Mouse (Mus musculus): ENCODE results near the gene Rrnad1. TPM values are rescaled to one million over a fixed set of nuclear protein-coding genes. Genes with fewer than 3 reads are reported as not detected.

Rrnad1 gene
- polyA plus RNA-seq, 1 experiment from 2014 or later, result 23.0 TPM

DNA sequence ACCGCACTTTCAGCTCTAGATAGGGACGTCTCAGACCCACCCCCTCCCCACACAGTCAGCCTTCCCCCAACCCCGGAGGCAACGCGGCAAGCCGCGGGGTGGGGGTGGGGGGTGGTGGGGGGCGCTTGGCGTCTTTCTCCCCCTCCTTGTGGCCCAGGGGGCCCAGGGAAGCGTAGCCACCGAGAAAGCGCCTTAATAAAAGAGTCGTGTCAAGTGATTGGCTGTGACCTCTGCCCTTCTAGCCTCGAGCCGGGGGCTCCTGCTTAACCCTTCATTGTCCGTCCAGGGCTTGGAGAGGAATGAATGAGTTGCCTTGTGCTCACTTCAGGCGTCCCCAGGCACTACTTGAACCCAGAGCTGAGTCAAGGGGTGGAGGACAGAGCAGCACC, 17.3 kb upstream of the Rrnad1 start:
- Histone ChIP-seq H3K4me1 (peaks cover 81% of the 10 kb centered on the region), H3K27ac (peak overlapping the region; percentile 80), H3K36me3 (peaks cover 9% of the 10 kb centered on the region), H3K4me3 (replicated peaks) (peak overlapping the region; percentile 43), H3K9me3 (replicated peaks) (no peaks in the 10 kb centered on the region), H3K4me2 (peak overlapping the region; percentile 65), H3K27me3 (peaks cover 26% of the 10 kb centered on the region), H3K9ac (peak overlapping the region; percentile 33)
- WGBS, result 0% methylated on average over 17 of the region's 17 CpGs
- ATAC-seq (replicated peaks; ENCODE audit: low FRiP score), result 0 out of 2 replicates have a peak, but pooled peaks have one; percentile 5

- peak overlapping the region; percentile 33 for H3K9ac ChIP-seq
- 0 out of 2 replicates have a peak, but pooled peaks have one; percentile 3 for ATAC-seq (replicated peaks; ENCODE audit: low FRiP score)
Observed at GRCm38 (mm10) chr3:87947056-87947810, 16.7 kb upstream of the Rrnad1 start.

DNA sequence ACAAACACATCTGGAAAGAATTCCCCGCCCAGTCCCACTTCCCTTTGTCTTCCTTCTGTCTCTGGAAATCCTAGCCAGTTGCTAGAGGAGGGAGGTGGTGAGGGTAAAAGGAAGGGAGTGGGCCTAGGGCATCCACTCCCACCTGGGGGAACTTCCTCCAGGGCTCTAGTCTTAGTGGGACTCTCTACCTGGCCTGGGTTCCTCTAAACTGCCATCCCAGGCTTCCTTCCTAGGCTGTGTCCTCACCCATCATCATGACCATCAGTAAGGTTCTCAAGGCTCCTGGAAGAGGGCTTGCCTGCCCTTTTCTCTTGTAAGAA, 16.0 kb upstream of the Rrnad1 start:
- Histone ChIP-seq H3K27ac (peak overlapping the region; percentile 80), H3K4me2 (peak overlapping the region; percentile 65; the same call in 1 of the 2 replicates), H3K9me3 (replicated peaks) (no peaks in the 10 kb centered on the region), H3K4me1 (peaks cover 68% of the 10 kb centered on the region), H3K4me3 (replicated peaks) (no peak overlapping the region), H3K9ac (no peak overlapping the region), H3K36me3 (peaks cover 22% of the 10 kb centered on the region), H3K27me3 (peaks cover 20% of the 10 kb centered on the region)
- no peak for ATAC-seq (replicated peaks; ENCODE audit: low FRiP score)
- WGBS, result 58% methylated on average over 1 of the region's 1 CpGs

More at GRCm38 (mm10) chr3:87947056-87947810, 16.7 kb upstream of the Rrnad1 start:
- Histone ChIP-seq H3K36me3 (peaks cover 14% of the 10 kb centered on the region), H3K27me3 (peaks cover 26% of the 10 kb centered on the region), H3K27ac (peak overlapping the region; percentile 80), H3K9me3 (replicated peaks) (no peaks in the 10 kb centered on the region), H3K4me2 (peak overlapping the region; percentile 65), H3K4me1 (peaks cover 76% of the 10 kb centered on the region), H3K4me3 (replicated peaks) (peak overlapping the region; percentile 43)
- 2% methylated on average over 26 of the region's 26 CpGs for WGBS

DNA sequence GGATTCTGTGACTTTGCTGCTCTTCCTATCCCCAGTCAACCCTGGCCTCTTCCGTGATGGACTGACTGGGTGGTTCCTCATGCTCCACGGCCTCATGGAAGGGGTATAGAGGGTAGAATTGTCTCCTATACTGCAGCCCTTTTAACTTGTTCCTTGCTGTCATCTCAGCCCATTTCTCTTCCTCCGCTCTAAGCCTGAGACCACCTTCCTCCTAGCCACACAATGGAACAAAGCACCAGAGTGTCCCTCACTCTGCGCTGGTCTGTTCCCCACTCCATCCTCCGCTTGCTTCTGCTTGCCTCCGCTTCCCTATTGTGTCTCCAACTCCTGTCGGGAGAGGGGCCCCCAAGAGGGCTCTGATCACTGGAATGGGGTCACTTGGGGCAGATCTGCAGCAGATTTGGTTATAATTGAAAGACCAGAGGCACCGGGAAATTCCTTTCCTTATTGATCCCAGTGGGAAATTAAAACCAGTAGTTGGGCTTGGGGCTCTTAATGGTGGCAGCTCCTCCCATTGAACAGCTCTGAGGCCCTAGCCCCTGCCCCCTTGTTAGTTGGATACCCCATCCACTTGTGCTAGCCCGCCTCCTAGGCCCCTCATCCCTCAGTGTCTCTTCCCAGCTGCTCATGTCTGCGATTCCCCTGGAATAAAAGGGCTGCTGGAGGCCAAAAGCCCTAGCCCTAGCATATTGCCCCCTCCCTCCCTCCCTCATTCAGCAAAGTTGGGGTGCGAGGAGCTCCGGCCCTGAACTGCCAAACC, 15.4 kb upstream of the Rrnad1 start:
- no peak for ATAC-seq (replicated peaks; ENCODE audit: low FRiP score)
- 38% methylated on average over 12 of the region's 12 CpGs for WGBS
- peaks cover 15% of the 10 kb centered on the region for H3K27me3 ChIP-seq
- no peak overlapping the region for H3K4me3 ChIP-seq (replicated peaks)
- peaks cover 64% of the 10 kb centered on the region for H3K4me1 ChIP-seq
- no peak overlapping the region for H3K4me2 ChIP-seq
- peaks cover 27% of the 10 kb centered on the region for H3K36me3 ChIP-seq
- H3K9ac ChIP-seq, result no peak overlapping the region
- peak overlapping the region; percentile 80; the same call in 1 of the 2 replicates for H3K27ac ChIP-seq
- H3K9me3 ChIP-seq (replicated peaks), result no peaks in the 10 kb centered on the region

GRCm38 (mm10) chr3:87944838-87945600, 14.5 kb upstream of the Rrnad1 start:
- no peak for ATAC-seq (replicated peaks; ENCODE audit: low FRiP score)
- H3K9ac ChIP-seq, result no peak overlapping the region

GRCm38 (mm10) chr3:87943586-87943985, 13.1 kb upstream of the Rrnad1 start:
- 57% methylated on average over 7 of the region's 7 CpGs for WGBS
- no peaks in the 10 kb centered on the region for H3K9me3 ChIP-seq (replicated peaks)
- peaks cover 51% of the 10 kb centered on the region for H3K36me3 ChIP-seq
- no peak for ATAC-seq (replicated peaks; ENCODE audit: low FRiP score)
- no peaks in the 10 kb centered on the region for H3K27me3 ChIP-seq
- no peak overlapping the region for H3K9ac ChIP-seq
- no peak overlapping the region for H3K4me2 ChIP-seq
- no peak overlapping the region for H3K4me3 ChIP-seq (replicated peaks)
- no peak overlapping the region for H3K27ac ChIP-seq
- peaks cover 43% of the 10 kb centered on the region for H3K4me1 ChIP-seq

More at GRCm38 (mm10) chr3:87944838-87945600, 14.5 kb upstream of the Rrnad1 start:
- no peak overlapping the region for H3K4me3 ChIP-seq (replicated peaks)
- peaks cover 37% of the 10 kb centered on the region for H3K36me3 ChIP-seq
- peaks cover 9% of the 10 kb centered on the region for H3K27me3 ChIP-seq
- peak overlapping the region; percentile 33; the same call in 1 of the 2 replicates for H3K27ac ChIP-seq
- 19% methylated on average over 4 of the region's 4 CpGs for WGBS
- H3K4me2 ChIP-seq, result no peak overlapping the region
- peaks cover 57% of the 10 kb centered on the region for H3K4me1 ChIP-seq
- H3K9me3 ChIP-seq (replicated peaks), result no peaks in the 10 kb centered on the region

DNA sequence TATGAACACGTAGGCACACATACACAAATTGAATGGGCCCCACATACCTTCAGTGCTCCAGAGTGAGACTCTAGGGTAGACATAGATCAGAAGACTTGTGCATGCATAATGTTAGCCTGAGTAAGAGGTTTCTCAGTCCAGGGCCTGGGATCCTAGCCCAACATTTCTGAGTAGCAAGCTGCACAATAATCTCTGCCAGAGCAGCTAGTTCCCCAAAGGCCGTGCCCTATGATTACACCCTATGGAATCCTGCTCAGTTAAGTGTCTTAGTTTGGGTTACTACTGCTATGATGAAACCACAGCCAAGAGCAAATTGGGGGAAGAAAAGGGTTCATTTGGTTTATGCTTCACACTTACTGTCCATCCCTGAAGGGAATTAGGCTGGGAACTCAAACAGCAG, 12.0 kb upstream of the Rrnad1 start:
- no peak overlapping the region for H3K4me3 ChIP-seq (replicated peaks)
- no peak overlapping the region for H3K4me2 ChIP-seq
- 88% methylated on average over 2 of the region's 2 CpGs for WGBS
- no peaks in the 10 kb centered on the region for H3K27me3 ChIP-seq
- H3K9me3 ChIP-seq (replicated peaks), result no peaks in the 10 kb centered on the region
- ATAC-seq (replicated peaks; ENCODE audit: low FRiP score), result no peak
- no peak overlapping the region for H3K27ac ChIP-seq
- H3K36me3 ChIP-seq, result peaks cover 62% of the 10 kb centered on the region
- H3K4me1 ChIP-seq, result peaks cover 32% of the 10 kb centered on the region
- no peak overlapping the region for H3K9ac ChIP-seq

DNA sequence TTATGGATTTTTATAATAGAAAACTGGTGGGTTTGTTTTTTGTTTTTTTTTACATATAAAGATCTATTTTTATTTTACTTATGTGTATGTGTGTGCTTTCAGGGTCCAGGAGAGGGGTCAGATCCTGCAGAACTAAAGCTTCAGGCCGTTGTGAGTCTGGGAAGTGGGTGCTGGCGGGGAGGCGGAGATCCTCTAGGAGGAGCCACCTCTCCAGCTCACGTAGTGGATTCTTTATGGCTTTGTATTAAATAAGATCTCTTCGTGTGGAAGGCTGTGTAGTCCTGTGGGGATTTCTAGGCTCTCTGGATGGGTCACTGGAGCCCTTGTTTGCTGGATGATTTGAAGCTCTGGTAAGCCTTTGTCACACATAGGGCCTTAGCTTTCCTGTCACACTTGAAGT, 10.1 kb upstream of the Rrnad1 start:
- 65% methylated on average over 5 of the region's 5 CpGs for WGBS
- Histone ChIP-seq H3K36me3 (peaks cover 81% of the 10 kb centered on the region), H3K4me3 (replicated peaks) (no peak overlapping the region), H3K27ac (no peak overlapping the region), H3K9me3 (replicated peaks) (no peaks in the 10 kb centered on the region), H3K27me3 (no peaks in the 10 kb centered on the region), H3K4me2 (no peak overlapping the region), H3K4me1 (peaks cover 22% of the 10 kb centered on the region), H3K9ac (no peak overlapping the region)
- ATAC-seq (replicated peaks; ENCODE audit: low FRiP score), result no peak

- Histone ChIP-seq H3K9me3 (replicated peaks) (no peaks in the 10 kb centered on the region), H3K4me1 (peaks cover 39% of the 10 kb centered on the region), H3K4me2 (no peak overlapping the region), H3K27ac (0 out of 2 replicates have a peak overlapping the region, but pooled peaks have one; percentile 13), H3K27me3 (no peaks in the 10 kb centered on the region), H3K9ac (no peak overlapping the region), H3K4me3 (replicated peaks) (no peak overlapping the region), H3K36me3 (peaks cover 92% of the 10 kb centered on the region)
- whole genome bisulfite sequencing, result 95% methylated on average over 2 of the region's 2 CpGs
- ATAC-seq (replicated peaks; ENCODE audit: low FRiP score), result peak; percentile 27; the same call in 1 of the 2 replicates
Observed at GRCm38 (mm10) chr3:87935776-87936175, 5.3 kb upstream of the Rrnad1 start.

DNA sequence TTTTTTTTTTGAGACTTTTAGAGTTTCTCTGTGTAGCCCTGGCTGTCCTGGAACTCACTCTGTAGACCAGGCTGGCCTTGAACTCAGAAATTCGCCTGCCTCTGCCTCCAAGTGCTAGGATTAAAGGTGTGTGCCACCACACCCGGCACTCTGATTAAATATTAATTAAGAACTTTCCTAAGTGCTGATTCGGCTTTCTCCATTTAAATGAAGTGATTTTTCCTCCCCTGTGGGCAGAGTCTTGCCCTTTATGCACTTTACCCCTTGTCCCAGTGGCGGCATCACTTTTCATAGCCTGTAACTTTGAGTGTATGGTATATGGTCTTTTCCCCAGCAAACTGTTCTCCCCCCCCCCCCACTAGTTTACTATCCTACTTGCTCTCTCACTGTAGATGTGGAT, 4.7 kb upstream of the Rrnad1 start:
- peaks cover 40% of the 10 kb centered on the region for H3K4me1 ChIP-seq
- H3K4me2 ChIP-seq, result no peak overlapping the region
- no peak overlapping the region for H3K4me3 ChIP-seq (replicated peaks)
- no peaks in the 10 kb centered on the region for H3K27me3 ChIP-seq
- peaks cover 86% of the 10 kb centered on the region for H3K36me3 ChIP-seq
- no peak for ATAC-seq (replicated peaks; ENCODE audit: low FRiP score)
- WGBS, result 73% methylated on average over 4 of the region's 4 CpGs
- H3K9me3 ChIP-seq (replicated peaks), result no peaks in the 10 kb centered on the region
- 0 out of 2 replicates have a peak overlapping the region, but pooled peaks have one; percentile 13 for H3K27ac ChIP-seq
- no peak overlapping the region for H3K9ac ChIP-seq

GRCm38 (mm10) chr3:87934501-87934900, 4.0 kb upstream of the Rrnad1 start:
- no peak for ATAC-seq (replicated peaks; ENCODE audit: low FRiP score)
- Histone ChIP-seq H3K27me3 (no peaks in the 10 kb centered on the region), H3K36me3 (peaks cover 79% of the 10 kb centered on the region), H3K9ac (no peak overlapping the region), H3K4me3 (replicated peaks) (no peak overlapping the region), H3K4me1 (peaks cover 40% of the 10 kb centered on the region), H3K9me3 (replicated peaks) (no peaks in the 10 kb centered on the region), H3K27ac (no peak overlapping the region), H3K4me2 (no peak overlapping the region)
- 66% methylated on average over 4 of the region's 4 CpGs for WGBS
